Comparison of ENCODE assay signal across 15 mouse cellular contexts in the genomic region with DNA sequence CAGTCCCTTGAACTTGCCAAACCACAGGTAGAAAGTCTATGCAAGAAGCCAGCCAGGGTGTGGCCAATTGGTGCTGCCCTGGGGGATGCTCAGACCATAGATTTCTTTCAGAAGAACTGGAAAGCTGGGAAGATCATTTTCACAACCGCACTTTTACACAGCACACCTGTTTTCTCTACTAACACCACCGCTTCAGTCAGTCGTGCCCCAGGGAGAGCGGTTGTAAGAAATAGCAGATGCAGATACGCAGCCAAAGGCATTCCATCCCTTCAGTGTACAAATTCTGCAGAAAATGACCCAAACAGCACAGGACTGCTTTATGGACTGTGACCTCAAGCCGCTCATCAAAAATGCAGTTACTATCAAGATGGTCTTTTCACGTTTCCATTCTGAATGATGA.
"Had no signal": no experiment of that assay in that cellular context is flagged by ENCODE, and none has a peak within 500 bp of the region (broad histone marks: within the 10 kb centered on the region; RNA-seq: fewer than 3 reads in every experiment).

No protein-coding gene starts in this region.

- ATAC-seq: liver, postnatal 0 days; lung, postnatal 0 days; midbrain, embryonic 13.5 days had no signal

- H3K36me3 ChIP-seq: limb, embryonic 15.5 days; midbrain, embryonic 13.5 days had no signal

- H3K27me3 ChIP-seq: limb, embryonic 15.5 days; midbrain, embryonic 13.5 days had no signal

- H3K4me3 ChIP-seq: layer of hippocampus, adult 2 months; limb, embryonic 15.5 days; midbrain, embryonic 13.5 days had no signal

- H3K9ac ChIP-seq: limb, embryonic 15.5 days; liver, embryonic 14.5 days; liver, postnatal 0 days; lung, embryonic 14.5 days; midbrain, embryonic 13.5 days had no signal

- H3K4me2 ChIP-seq: limb, embryonic 15.5 days; liver, embryonic 11.5 days; lung, embryonic 14.5 days; midbrain, embryonic 13.5 days had no signal

- H3K9me3 ChIP-seq: limb, embryonic 15.5 days; midbrain, embryonic 13.5 days had no signal

- DNase-seq: kidney, adult 2 months; kidney, postnatal 25 days; layer of hippocampus, adult 9-11 months; liver, postnatal 0 days; lung, embryonic 14.5 days; thymus, adult 18-20 months; thymus, postnatal 36 days had no signal

- H3K27ac ChIP-seq: kidney, postnatal 0 days; layer of hippocampus, adult 2 months; liver, embryonic 14.5 days; macrophage; midbrain, embryonic 13.5 days had no signal

- H3K4me1 ChIP-seq: midbrain, embryonic 13.5 days had no signal
